Mouse (Mus musculus) ES-Bruce4 (cell line): Measurements from ENCODE around the gene Gm5726. TPM values are rescaled to one million over a fixed set of nuclear protein-coding genes. Genes with fewer than 3 reads are reported as not detected.
"Not testable (repeated sequence)": the region's sequence is repeated elsewhere in the genome, so short reads cannot be mapped to it uniquely, and the experiment has no call there.

Experiments
- H3K27ac ChIP-seq: 2 replicates; pipeline ENCODE4 v1.5.1; 2012; ENCODE audit warnings: low read length, inconsistent platforms; ENCODE audit not compliant: insufficient read depth
- H3K27me3 ChIP-seq: 2 replicates; pipeline ENCODE4 v1.6.1; 2012; ENCODE audit warnings: mild to moderate bottlenecking, low read length, inconsistent platforms; ENCODE audit not compliant: control insufficient read depth, poor library complexity, insufficient read depth, severe bottlenecking
- H3K36me3 ChIP-seq: 2 replicates; pipeline ENCODE4 v1.6.1; 2012; ENCODE audit warnings: inconsistent platforms, mild to moderate bottlenecking, low read length, moderate library complexity; ENCODE audit not compliant: control insufficient read depth, poor library complexity, insufficient read depth, severe bottlenecking
- H3K4me1 ChIP-seq: one replicate; pipeline ENCODE4 v1.8.1; 2011; ENCODE audit warnings: low read length; ENCODE audit not compliant: control insufficient read depth, insufficient read depth
- H3K4me3 ChIP-seq: 2 replicates; pipeline ENCODE4 v1.5.1; 2011; ENCODE audit warnings: low read depth, mild to moderate bottlenecking, low read length
- H3K9ac ChIP-seq: 2 replicates; pipeline ENCODE4 v1.6.1; 2012; ENCODE audit warnings: low read depth, mild to moderate bottlenecking, inconsistent platforms; ENCODE audit not compliant: poor library complexity, severe bottlenecking
- H3K9me3 ChIP-seq: replicated peaks from 2 replicates; pipeline ENCODE4 v1.6.1; 2012; ENCODE audit warnings: mild to moderate bottlenecking, low read length, inconsistent platforms; ENCODE audit not compliant: control insufficient read depth, poor library complexity, insufficient read depth, severe bottlenecking
- polyA plus RNA-seq: library from polyadenylated mRNA; stranded (reverse); fragments of >200 nt; gene quantifications from 2 replicates; pipeline ENCODE4 v1.2.4, GENCODE M21; 2011; ENCODE audit warnings: low read depth; ENCODE audit not compliant: missing spikeins, insufficient read depth, insufficient read length

The Gm5726 gene
- polyA plus RNA-seq = not detected in 2 replicates

DNA sequence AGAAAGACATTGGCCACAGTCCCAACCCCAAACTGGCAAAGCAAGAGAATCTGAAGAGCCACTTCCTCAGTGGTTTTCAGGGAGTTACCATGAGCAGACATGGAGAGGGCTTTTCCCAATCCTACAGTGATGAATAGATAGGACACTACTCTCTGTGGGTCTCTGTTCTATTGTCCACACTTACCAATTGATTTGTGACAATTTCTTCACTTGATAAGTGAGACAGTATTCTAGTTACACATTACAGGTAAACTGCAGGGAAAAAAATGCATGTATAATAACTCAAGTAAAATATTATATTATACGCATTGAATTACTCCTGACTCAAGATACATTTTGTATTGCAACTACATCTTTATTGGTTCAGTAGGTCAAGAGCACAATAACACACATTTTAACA lies at the start of gene Gm5726:
Gene Gm5726 (minus strand): TSS at position 101 of the 400 bp plus-strand sequence.
- H3K9ac ChIP-seq, H3K4me3 ChIP-seq, H3K9me3 ChIP-seq, H3K27ac ChIP-seq, H3K4me1 ChIP-seq, H3K36me3 ChIP-seq, H3K27me3 ChIP-seq: not testable (repeated sequence)

DNA sequence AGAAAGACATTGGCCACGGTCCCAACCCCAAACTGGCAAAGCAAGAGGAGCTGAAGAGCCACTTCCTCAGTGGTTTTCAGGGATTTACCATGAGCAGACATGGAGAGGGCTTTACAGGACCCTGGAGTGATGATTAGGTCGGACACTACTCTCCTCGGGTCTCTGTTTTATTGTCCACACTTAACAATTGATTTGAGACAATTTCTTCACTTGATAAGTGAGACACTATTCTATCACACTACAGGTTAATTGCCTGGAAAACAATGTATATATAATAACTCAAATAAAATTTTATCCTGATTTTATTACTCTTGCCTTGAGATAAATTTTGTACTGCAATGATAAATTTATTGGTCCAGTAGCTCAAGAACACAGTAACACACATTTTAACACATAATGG lies 30.6 kb upstream of the Gm5726 start, which contains the start of gene Gm4141:
Gene Gm4141 (minus strand): TSS at position 101 of the 400 bp plus-strand sequence.
- not testable (repeated sequence) for H3K4me3 ChIP-seq, H3K27ac ChIP-seq, H3K27me3 ChIP-seq, H3K9ac ChIP-seq, H3K36me3 ChIP-seq, H3K9me3 ChIP-seq, H3K4me1 ChIP-seq

DNA sequence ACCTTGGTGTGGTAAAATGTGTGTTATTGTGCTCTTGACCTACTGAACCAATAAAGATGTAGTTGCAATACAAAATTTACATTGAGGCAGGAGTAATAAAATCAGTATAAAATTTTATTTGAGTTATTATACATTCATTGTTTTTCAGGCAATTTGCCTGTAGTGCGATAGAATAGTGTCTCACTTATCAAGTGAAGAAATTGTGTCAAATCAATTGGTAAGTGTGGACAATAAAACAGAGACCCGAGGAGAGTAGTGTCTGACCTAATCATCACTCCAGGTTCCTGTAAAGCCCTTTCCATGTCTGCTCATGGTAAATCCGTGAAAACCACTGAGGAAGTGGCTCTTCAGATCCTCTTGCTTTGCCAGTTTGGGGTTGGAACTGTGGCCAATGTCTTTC lies 12.0 kb downstream of the Gm5726 start, which contains the start of gene Vmn1r104:
Gene Vmn1r104 (plus strand): TSS at position 301 of the 400 bp plus-strand sequence.
- not testable (repeated sequence) for H3K4me1 ChIP-seq, H3K9ac ChIP-seq, H3K27ac ChIP-seq, H3K4me3 ChIP-seq, H3K36me3 ChIP-seq, H3K27me3 ChIP-seq, H3K9me3 ChIP-seq

DNA sequence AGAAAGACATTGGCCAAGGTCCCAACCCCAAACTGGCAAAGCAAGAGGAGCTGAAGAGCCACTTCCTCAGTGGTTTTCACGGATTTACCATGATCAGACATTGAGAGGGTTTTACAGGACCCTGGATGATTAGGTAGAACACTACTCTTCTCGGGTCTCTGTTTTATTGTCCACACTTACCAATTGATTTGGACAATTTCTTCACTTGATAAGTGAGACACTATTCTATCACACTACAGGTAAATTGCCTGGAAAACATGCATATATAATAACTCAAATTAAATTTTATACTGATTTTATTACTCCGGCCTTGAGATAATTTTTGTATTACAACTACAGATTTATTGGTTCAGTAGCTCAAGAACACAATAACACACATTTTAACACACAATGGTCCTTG lies 35.1 kb downstream of the Gm5726 start, which contains the start of gene Vmn1r103:
Gene Vmn1r103 (minus strand): TSS at position 101 of the 400 bp plus-strand sequence.
- not testable (repeated sequence) for H3K9ac ChIP-seq, H3K27me3 ChIP-seq, H3K36me3 ChIP-seq, H3K4me3 ChIP-seq, H3K9me3 ChIP-seq, H3K27ac ChIP-seq, H3K4me1 ChIP-seq

Other genes with a start within 250 kb of the Gm5726 start
- gene Gm4133, start 211.7 kb downstream of the Gm5726 start, polyA plus RNA-seq = not detected in 2 replicates
- gene Gm5728, start 170.3 kb downstream of the Gm5726 start, polyA plus RNA-seq = not detected in 2 replicates
- gene Vmn1r100, start 127.8 kb downstream of the Gm5726 start, polyA plus RNA-seq = not detected in 2 replicates
- not detected in 2 replicates for gene Vmn1r101, start 103.2 kb downstream of the Gm5726 start, polyA plus RNA-seq
- not detected in 2 replicates for gene Gm10670, start 70.8 kb downstream of the Gm5726 start, polyA plus RNA-seq
- not detected in 2 replicates for gene Vmn1r103, start 35.2 kb downstream of the Gm5726 start, polyA plus RNA-seq
- not detected in 2 replicates for gene Vmn1r104, start 11.9 kb downstream of the Gm5726 start, polyA plus RNA-seq
- not detected in 2 replicates for gene Gm4141, start 30.5 kb upstream of the Gm5726 start, polyA plus RNA-seq
- gene Gm4513, start 53.3 kb upstream of the Gm5726 start, polyA plus RNA-seq = not detected in 2 replicates
- not detected in 2 replicates for gene Vmn1r107, start 123.2 kb upstream of the Gm5726 start, polyA plus RNA-seq
- not detected in 2 replicates for gene Vmn1r111, start 157.5 kb upstream of the Gm5726 start, polyA plus RNA-seq
- gene Gm10668, start 184.9 kb upstream of the Gm5726 start, polyA plus RNA-seq = not detected in 2 replicates
- gene Vmn1r112, start 225.4 kb upstream of the Gm5726 start, polyA plus RNA-seq = not detected in 2 replicates
- not detected in 2 replicates for gene Vmn1r113, start 241.5 kb upstream of the Gm5726 start, polyA plus RNA-seq